Mouse (Mus musculus) embryonic fibroblast, embryonic 13.5 days (primary cell): ENCODE results near the gene Kcnip1.

Experiments
- CTCF ChIP-seq: IDR thresholded peaks from 2 replicates; pipeline ENCODE4 v1.5.1; 2011; ENCODE audit warnings: mild to moderate bottlenecking, control low read depth, low read length, moderate library complexity, borderline replicate concordance; ENCODE audit not compliant: insufficient read depth
- POLR2A ChIP-seq: IDR thresholded peaks from 2 replicates; pipeline ENCODE4 v1.6.1; 2011; ENCODE audit warnings: low read depth, mild to moderate bottlenecking, control low read depth, low read length, moderate library complexity

- TF ChIP-seq CTCF = no peak
- TF ChIP-seq POLR2A = no peak
Measured at GRCm38 (mm10) chr11:33926551-33926950, 66.4 kb downstream of the Kcnip1 start.
